Mouse (Mus musculus): ENCODE results near the gene Lancl3.

- TF ChIP-seq MAX (IDR thresholded peaks at IDR 0.05), result no peak
- TF ChIP-seq CTCF (IDR thresholded peaks at IDR 0.05; ENCODE audit: control insufficient read depth, insufficient read depth, insufficient read length), result no peak
- TF ChIP-seq FOSL1 (IDR thresholded peaks at IDR 0.05; ENCODE audit: insufficient read depth, low read length, poor library complexity, severe bottlenecking), result no peak
- no peak for TF ChIP-seq USF1 (IDR thresholded peaks at IDR 0.05; ENCODE audit: low read depth)
- no peak for TF ChIP-seq MYOG (IDR thresholded peaks at IDR 0.05; ENCODE audit: control insufficient read depth, extremely low read depth, insufficient read length)
These were observed 22.9 kb downstream of the Lancl3 start for GRCm38 (mm10) chrX:9222412-9223221.
